Mouse (Mus musculus) skeletal muscle tissue, adult 2 months (tissue): ENCODE measurements around the gene Anapc16.
"Not testable (repeated sequence)": the region's sequence is repeated elsewhere in the genome, so short reads cannot be mapped to it uniquely, and the experiment has no call there.

Source experiments
- DNase-seq: peaks from one replicate; pipeline ENCODE4 v3.0.0-alpha.2; 2012; ENCODE audit warnings: low read depth, low spot score

The Anapc16 gene

GRCm38 (mm10) chr10:60001663-60002062 lies 1.3 kb downstream of the Anapc16 start:
- not testable (repeated sequence) for DNase-seq

- no peak for DNase-seq
These were observed 3.9 kb downstream of the Anapc16 start for GRCm38 (mm10) chr10:59999057-59999456.

- peak; percentile 76 for DNase-seq
These were observed 5.3 kb downstream of the Anapc16 start for GRCm38 (mm10) chr10:59997591-59997990.

DNA sequence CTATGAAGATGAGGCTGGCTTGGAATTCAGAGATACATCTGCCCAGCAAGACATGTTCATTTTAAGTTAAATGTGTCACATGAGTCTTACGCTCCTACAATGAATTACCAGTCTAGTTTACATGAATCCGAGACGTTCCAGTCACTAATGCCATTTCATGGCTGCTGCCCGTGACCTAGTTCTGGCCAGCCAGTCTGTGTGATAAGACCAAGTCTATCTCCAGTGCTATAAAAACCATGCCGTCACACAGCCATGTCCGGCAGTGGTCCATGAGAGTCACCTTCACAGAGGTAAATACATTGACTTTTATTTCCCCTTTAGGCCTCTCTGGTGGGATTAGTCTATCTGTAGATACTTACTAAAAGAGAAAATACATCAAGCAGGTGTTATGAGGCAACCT lies 7.0 kb downstream of the Anapc16 start:
- DNase-seq = no peak

- not testable (repeated sequence) for DNase-seq
These were observed 9.1 kb downstream of the Anapc16 start for GRCm38 (mm10) chr10:59993813-59994212.

DNA sequence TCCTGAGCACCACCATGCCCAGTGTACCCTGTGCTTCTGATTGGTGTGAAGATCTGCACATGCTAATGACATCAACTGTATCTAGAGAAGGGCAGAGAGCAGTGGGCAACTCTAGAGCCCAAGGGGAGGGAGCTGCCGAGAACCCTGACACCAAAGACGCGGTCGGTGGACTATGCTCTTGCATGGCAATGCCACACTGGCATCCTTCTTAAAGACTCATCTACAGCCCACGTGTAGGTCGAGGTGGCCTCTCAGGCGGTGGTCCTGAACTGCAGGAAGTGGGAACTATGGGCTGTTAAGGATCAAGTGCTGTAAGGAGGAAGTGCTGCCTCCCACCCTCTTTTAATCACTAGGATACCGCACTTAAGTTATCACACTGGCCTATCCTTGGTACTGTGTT lies 10.9 kb downstream of the Anapc16 start:
- DNase-seq = no peak

DNA sequence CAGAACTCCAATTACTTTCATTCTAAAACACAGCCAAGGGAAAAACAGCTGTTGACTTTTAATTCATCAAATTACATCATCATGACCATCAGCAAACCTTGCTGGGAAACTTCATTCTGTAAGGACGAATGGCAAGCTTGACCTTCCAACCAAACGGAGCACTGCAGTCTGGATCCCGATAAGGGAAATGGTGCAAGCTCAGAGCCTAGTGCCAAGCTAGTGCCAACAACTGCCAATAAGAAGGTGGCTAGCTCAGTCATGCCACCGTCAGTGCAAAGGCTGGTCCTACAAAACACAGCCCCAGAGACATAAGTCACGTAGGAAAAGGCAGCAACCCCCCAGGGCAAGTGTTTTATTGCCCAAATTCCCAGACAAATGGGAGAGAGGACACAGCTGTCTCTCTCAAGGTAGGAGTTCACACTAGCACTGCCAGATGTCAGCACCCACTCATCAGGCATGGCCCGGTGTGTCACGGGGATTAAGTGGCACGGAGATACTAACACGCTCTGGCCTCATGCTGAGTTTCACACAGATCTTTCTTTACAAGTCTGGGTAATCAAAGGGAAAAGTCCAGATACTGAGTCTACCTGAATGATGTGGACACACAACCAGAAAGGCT lies 11.6 kb downstream of the Anapc16 start:
- no peak for DNase-seq

DNA sequence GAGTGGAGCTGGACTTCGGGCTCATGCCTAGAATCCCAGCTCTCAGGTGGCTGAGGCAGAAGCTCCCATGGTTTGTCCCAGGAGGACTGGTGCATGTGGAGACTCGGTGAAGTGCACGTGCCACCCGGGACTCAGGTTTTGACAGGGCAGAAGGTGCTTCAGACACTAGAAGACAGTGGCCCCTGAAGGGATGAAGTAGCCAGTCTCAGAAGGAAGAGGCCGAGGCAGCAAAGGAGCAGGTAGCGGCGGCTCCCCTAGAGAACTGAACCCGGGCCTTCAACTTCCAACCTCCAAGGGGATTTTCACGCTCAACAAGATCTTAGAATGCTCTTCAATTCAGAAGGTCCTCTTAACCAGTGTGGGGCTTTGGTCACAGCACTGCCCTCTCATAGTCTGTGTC lies 12.5 kb downstream of the Anapc16 start:
- DNase-seq = no peak

DNA sequence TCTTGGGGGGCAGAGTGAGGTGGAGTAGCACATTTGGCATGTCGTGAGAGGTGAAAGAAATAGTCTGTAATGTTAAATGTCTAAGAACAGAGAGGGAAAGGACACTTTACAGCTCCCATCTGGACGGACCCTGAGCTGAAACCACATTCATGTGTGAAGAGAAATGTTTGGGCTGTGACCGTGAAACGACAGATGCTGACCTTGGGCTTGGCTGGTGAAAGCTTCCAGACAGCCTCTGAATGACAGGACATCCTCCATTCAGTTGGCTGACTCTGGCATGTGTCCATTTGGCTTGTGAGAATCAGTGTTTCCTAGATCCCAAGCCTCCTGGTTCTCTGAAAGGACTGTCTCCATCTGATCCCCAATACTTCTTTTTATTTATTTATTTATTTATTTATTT lies 14.9 kb downstream of the Anapc16 start:
- no peak for DNase-seq

DNA sequence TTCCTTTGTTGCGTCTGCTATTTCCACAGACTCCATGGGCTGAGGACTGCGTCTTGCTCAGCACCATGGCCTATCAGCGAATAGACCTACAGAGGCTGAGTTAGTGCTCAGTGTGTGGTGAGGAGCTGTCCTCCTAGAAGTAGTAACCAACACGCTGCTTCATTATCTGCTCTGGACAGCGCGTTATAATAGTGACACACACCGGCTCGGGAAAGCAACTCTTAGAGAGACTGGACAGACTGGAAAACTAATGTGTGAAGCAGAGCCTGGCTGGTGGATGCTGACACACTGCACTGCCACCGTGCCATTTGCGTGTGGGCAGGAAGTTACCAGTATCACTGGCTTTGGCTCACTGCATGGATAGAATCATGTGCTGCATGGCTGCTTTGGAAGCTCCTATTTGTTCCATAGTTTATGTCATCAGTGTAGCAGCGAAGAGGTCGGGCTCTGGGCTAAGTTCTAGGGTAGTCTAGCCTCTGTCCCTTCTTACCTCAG lies 20.5 kb downstream of the Anapc16 start:
- DNase-seq = no peak

GRCm38 (mm10) chr10:59981792-59982191 lies 21.1 kb downstream of the Anapc16 start:
- no peak for DNase-seq

GRCm38 (mm10) chr10:59981336-59981735 lies 21.6 kb downstream of the Anapc16 start:
- no peak for DNase-seq

DNA sequence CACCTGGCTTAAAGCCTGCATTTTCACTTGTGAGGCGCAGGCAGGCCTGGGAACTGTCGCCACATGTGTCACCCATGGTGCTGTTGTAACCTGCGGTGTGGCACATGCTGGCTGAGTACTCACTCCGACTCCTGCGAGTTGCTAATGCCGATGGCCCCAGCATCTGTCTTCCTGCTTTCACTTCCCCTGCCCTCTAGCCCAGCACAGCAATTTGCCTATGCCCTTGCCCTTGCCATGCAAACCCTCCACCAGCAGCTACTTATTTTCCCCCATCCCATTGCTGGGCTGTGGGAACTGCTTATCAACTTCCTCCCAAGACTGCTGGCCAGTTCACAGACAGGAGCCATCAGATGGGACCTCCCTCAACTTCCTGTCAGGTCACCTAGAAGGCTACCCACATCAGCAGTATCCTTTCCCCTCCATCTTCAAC lies 22.1 kb downstream of the Anapc16 start:
- no peak for DNase-seq

- DNase-seq = peak; percentile 72
These were observed 23.8 kb downstream of the Anapc16 start for GRCm38 (mm10) chr10:59978873-59979743.

GRCm38 (mm10) chr10:59978401-59978800 lies 24.5 kb downstream of the Anapc16 start:
- no peak for DNase-seq

DNA sequence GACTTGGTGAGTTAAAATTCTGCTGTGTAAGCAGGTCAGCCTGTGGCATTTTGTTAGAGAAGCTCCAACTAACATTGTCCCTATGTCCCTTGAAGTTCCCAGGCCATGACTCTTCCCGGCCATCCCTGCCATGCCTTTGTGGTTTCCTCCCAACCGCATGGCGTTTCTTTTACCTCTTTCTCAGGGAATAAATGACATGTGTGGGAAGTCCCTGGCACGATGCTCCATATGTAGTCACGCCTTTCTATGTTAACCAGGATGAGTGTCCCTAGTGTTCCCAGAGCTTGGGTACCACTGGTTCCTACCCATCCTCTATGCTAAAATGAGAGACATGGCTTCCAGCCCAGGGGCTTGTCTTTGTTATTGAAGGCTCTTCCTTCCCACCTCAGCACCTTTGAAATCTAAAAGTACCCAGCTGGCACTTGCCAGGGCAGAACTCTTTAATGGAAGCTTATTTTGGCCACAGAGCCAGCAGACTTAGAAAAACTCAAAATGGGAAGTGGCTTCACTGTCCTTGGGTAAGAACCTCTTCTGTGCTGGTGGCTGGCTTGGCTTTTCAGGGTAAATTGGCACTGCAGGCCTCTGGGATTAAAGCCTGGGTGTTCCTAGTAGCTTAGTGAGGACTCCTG lies 25.1 kb downstream of the Anapc16 start:
- no peak for DNase-seq

GRCm38 (mm10) chr10:59977141-59977540 lies 25.8 kb downstream of the Anapc16 start:
- no peak for DNase-seq

- DNase-seq = no peak
These were observed 28.1 kb downstream of the Anapc16 start for GRCm38 (mm10) chr10:59974786-59975185.

- peak; percentile 86 for DNase-seq
These were observed 28.7 kb downstream of the Anapc16 start for GRCm38 (mm10) chr10:59974191-59974664.

DNA sequence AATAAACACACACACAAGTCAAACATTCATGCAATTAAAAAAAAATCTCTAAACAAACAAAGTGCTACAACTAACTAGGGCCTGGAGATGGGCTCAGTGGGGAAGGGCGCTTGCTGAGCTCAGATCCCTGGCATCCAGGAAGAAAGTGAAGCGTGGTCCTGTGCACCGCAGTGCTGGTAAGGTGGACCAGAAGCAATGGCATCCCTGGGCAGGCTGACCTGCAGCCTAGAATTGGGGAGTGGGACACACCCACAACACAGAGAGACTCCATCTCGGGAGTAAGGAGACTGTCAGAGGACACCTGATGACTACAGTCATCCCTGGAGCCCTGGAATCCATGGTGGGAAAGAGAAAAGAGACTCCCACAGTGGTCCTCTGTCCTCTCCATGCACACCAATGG lies 29.5 kb downstream of the Anapc16 start:
- DNase-seq = no peak

DNA sequence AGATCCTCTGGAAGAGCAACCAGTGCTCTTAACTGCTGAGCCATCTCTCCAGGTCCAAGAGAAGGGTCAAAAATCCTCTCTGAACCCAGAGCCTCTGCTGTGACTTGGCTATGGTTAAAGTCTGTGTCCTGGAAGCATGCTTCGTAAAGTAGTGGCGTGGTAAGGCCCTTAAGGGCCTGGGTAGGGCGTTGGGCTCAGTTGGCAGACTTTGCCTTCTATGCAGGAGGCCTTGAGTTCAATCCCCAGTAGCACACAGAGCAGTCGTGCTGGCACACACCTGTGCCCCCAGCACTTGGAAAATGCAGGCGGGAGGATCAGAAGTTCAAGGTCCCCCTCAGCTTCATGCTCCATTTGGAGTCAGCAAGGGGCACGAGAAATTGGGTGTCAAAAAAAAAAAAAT lies 29.9 kb downstream of the Anapc16 start:
- no peak for DNase-seq

GRCm38 (mm10) chr10:59972534-59972933 lies 30.4 kb downstream of the Anapc16 start:
- DNase-seq = peak; percentile 68
